Mouse (Mus musculus): Measurements from ENCODE around the gene Myo7a. TPM values are rescaled to one million over a fixed set of nuclear protein-coding genes. Genes with fewer than 3 reads are reported as not detected.

Gene Myo7a
- polyA plus RNA-seq (2015; fragmentation: Nextera tagmentation; extraction: Ambion mirVana), result 5.1 and 7.5 TPM in 2 replicates

DNA sequence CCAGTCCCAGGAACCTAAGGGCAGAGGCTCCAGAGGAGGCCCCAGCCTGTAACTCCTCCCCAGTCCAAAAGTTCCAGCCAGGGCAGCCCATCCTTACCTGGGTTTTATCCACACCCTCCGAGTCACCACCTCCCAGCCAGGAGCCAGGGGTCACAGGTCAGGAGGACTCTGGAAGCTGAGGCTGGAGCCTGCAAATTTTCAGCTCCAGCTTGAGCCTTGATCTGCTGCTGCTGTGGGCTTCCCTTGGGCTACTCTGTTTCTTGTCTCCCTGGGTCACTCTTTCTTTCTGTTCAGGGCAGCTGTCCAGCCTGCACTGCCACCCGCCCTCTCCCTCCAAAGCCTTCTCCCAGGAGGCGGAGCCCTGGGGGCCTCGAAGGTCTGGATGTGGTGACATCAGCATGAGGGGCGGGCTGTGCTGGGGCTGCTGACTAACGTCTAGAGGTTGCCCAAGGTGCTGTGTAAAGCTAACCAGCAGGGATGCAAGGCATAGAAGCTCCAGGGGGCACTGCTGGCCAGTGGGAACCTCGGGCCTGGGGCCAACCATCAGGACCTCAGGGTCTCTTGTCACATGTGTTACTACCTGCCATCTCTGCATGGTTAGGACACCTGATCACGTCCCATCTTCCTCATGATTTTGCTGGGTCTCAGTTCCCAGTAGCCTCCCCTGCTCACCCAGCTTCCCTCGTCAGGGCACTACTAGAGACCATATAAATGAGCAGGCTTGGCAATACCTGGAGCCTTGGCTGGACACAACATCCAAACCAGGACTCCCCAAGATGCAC lies at the start of gene Myo7a:
Gene Myo7a (minus strand): TSS at position 346 of the 782 bp plus-strand sequence.
- Histone ChIP-seq H3K4me1 (replicated peaks) (peaks cover 14% of the 10 kb centered on the region), H3K27me3 (no peaks in the 10 kb centered on the region), H3K4me2 (peak within 1 kb of the TSS; percentile 50), H3K36me3 (no peaks in the 10 kb centered on the region), H3K9me3 (replicated peaks) (no peaks in the 10 kb centered on the region), H3K9ac (no peak within 1 kb of the TSS), H3K27ac (no peak within 1 kb of the TSS), H3K4me3 (0 out of 2 replicates have a peak within 1 kb of the TSS, but pooled peaks have one; percentile 8)
- WGBS, result 39% methylated on average over 9 of the region's 9 CpGs
- ATAC-seq (replicated peaks; ENCODE audit: insufficient number of reproducible peaks, insufficient read depth, low FRiP score, low read depth), result no peak; the same call in 1 of the 2 replicates

DNA sequence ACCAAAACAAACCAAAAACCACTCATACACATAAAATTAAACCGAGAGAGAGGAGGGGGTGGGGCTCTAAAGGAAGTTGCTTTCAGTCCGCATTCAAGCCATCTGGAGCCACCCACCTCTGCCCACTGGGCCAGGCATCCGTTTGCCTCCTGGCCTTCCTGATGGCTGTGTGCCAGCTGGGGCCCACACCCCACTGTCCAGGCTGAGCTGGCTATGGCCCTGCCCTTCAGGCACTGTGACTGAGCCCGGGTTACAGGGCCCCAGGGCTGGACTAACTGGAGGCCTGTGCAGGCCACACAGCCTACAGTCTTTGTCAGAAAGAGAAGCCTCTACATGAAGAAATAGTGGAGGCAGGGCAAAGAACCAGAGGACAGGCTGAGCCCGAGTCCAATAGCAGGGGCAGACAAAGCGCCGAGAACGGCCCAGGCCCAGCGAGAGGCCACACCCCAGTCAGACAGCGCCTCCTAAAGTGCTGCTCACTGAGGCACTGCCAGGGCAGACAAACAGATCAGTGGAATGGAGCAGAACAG lies 45.7 kb upstream of the Myo7a start:
- H3K9ac ChIP-seq, result no peak overlapping the region
- H3K36me3 ChIP-seq, result no peaks in the 10 kb centered on the region
- no peak overlapping the region for H3K4me3 ChIP-seq
- no peak overlapping the region for H3K4me2 ChIP-seq
- no peaks in the 10 kb centered on the region for H3K27me3 ChIP-seq
- ATAC-seq (replicated peaks; ENCODE audit: insufficient number of reproducible peaks, insufficient read depth, low FRiP score, low read depth), result 0 out of 2 replicates have a peak, but pooled peaks have one; percentile 42
- no peaks in the 10 kb centered on the region for H3K9me3 ChIP-seq (replicated peaks)
- peak overlapping the region; percentile 41 for H3K27ac ChIP-seq
- WGBS, result 48% methylated on average over 10 of the region's 10 CpGs
- H3K4me1 ChIP-seq (replicated peaks), result peaks cover 32% of the 10 kb centered on the region

DNA sequence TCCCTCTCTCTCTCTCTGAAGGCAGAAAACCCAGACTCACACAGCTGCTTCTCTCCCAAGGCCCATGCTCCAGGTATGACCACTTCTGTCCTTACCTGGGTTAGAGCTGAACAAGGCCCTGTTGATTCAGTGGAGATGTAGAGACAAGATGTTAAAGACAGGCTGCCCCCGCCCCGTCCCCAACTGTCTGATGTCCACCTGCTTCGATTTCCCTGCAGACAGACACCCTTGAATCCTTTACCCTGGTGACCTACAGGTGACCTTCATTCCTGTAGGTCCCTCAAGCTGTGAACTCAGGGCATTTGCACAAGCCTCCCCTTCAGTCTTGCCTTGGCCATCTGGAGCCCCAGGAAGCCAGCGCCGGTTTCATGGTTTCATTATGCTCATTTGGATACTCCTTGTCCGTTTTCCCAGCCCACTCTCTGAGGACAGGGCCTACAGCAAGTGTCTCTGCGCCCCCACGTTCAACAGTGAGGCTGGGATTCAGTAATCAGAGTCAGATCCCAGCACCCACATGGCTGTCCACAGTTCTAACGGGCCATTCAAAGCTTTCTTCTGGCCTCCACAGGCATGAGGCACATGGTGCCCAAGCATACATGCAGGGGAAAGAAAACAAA lies 45.2 kb upstream of the Myo7a start:
- whole genome bisulfite sequencing, result 80% methylated on average over 9 of the region's 9 CpGs
- no peak for ATAC-seq (replicated peaks; ENCODE audit: insufficient number of reproducible peaks, insufficient read depth, low FRiP score, low read depth)
- H3K4me2 ChIP-seq, result no peak overlapping the region

DNA sequence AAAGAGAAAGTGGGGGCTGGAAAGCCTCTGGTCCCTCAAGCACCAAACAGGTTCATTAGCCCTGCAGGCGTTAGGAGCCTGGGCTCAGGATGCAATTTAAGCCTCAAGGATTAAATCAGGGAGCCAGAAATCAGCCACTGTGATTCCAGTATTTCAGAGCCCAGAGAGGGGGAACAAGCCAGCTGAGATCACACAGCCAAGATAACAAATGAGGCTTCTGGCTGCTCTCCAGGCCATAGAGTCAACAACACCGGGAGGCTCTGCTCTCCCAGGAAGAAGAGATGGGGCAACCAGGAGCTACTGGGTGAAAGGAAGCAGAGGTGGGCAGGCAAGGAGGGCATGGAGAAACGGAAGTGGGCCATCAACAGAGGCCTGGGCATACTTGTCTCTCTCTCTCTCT lies 44.4 kb upstream of the Myo7a start:
- H3K4me1 ChIP-seq (replicated peaks), result peaks cover 43% of the 10 kb centered on the region
- no peak overlapping the region for H3K4me3 ChIP-seq
- H3K9me3 ChIP-seq (replicated peaks), result no peaks in the 10 kb centered on the region
- H3K36me3 ChIP-seq, result no peaks in the 10 kb centered on the region
- no peaks in the 10 kb centered on the region for H3K27me3 ChIP-seq
- no peak overlapping the region for H3K4me2 ChIP-seq
- no peak overlapping the region for H3K27ac ChIP-seq
- no peak for ATAC-seq (replicated peaks; ENCODE audit: insufficient number of reproducible peaks, insufficient read depth, low FRiP score, low read depth)
- no peak overlapping the region for H3K9ac ChIP-seq
- 36% methylated on average over 3 of the region's 3 CpGs for WGBS

More for the DNA sequence above, 45.2 kb upstream of the Myo7a start:
- H3K4me3 ChIP-seq, result no peak overlapping the region
- no peaks in the 10 kb centered on the region for H3K9me3 ChIP-seq (replicated peaks)
- H3K9ac ChIP-seq, result no peak overlapping the region
- peaks cover 38% of the 10 kb centered on the region for H3K4me1 ChIP-seq (replicated peaks)
- H3K27ac ChIP-seq, result peak overlapping the region; percentile 20
- H3K36me3 ChIP-seq, result no peaks in the 10 kb centered on the region
- H3K27me3 ChIP-seq, result no peaks in the 10 kb centered on the region

DNA sequence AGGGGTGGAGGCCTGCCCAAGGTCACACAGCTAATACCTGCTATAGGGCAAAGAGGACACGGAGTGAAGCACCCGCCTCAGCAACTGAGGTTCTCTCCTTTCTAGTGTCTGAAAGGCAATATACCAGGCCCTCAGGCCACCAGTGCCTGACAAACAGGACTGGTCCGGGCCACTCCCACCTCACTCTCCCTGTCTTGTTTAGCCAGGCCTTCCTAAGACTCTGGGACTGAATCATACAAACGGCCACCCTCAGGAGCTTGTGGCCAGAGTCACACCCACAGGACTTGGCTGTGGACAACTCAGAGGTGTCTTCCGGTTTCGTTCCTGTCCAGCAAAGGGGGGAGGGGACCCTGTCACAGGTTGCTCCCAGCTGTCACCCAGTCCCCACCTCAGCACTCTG lies 42.9 kb upstream of the Myo7a start:
- Histone ChIP-seq H3K4me3 (no peak overlapping the region), H3K4me1 (replicated peaks) (peaks cover 43% of the 10 kb centered on the region), H3K27ac (no peak overlapping the region), H3K4me2 (no peak overlapping the region), H3K36me3 (no peaks in the 10 kb centered on the region), H3K27me3 (no peaks in the 10 kb centered on the region), H3K9ac (no peak overlapping the region), H3K9me3 (replicated peaks) (no peaks in the 10 kb centered on the region)
- WGBS, result 70% methylated on average over 6 of the region's 6 CpGs
- no peak for ATAC-seq (replicated peaks; ENCODE audit: insufficient number of reproducible peaks, insufficient read depth, low FRiP score, low read depth)

DNA sequence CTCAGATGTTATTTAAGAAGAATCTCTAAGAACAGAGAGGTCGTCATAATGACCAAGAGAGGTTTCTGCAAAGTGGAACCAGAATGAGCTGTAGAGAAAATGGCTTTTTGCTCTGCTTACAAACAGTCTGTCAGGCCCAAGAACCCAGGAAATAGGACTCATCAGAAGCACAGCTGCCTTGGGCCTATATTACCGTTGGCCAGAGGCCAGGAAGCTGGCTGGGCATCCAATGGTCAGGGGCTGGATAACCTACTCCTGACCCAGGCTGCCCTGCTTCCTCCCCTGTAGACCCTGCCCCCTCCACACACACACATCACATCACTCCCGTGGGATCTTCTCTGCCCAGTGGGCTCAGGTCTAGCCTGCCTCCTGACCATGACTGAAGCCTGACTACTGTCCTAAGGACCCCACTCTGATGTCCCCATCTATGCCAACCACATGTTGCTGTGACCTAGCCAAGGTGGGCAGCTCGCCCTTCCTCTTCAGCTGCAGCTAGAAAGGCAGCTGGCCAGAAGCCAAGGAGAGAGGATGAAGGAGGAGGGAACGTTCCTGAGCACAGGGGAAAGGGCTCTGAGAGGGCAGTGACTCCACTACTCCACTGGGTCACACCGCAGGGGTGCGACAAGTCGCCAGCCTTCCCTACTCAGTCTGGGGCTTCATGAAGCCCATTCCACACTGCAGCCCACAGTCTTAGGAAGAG lies 40.9 kb upstream of the Myo7a start:
- ATAC-seq (replicated peaks; ENCODE audit: insufficient number of reproducible peaks, insufficient read depth, low FRiP score, low read depth), result 0 out of 2 replicates have a peak, but pooled peaks have one; percentile 10
- H3K27ac ChIP-seq, result peak overlapping the region; percentile 30
- no peaks in the 10 kb centered on the region for H3K9me3 ChIP-seq (replicated peaks)
- WGBS, result 30% methylated on average over 8 of the region's 8 CpGs
- H3K27me3 ChIP-seq, result no peaks in the 10 kb centered on the region
- no peak overlapping the region for H3K4me3 ChIP-seq
- H3K4me1 ChIP-seq (replicated peaks), result peaks cover 52% of the 10 kb centered on the region
- H3K4me2 ChIP-seq, result no peak overlapping the region
- H3K9ac ChIP-seq, result no peak overlapping the region
- no peaks in the 10 kb centered on the region for H3K36me3 ChIP-seq

DNA sequence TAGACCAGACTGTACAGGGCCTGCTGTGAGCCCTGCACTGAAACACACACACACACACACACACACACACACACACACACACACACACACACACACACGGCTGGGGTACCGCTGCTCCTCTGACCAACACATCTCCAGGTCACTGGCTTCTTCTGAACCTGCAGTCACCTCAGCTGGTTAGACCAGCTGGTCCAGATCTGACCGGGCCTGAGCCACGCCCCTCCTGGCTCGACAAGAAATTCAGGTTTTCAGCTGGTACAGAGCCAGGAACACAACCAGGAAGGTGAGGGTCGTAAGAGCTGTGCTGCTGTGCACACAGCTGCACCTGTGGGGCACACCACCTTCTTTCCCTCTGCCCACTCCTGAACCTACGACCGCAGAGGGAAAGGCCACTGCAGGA lies 39.2 kb upstream of the Myo7a start:
- Histone ChIP-seq H3K4me1 (replicated peaks) (peaks cover 41% of the 10 kb centered on the region), H3K4me3 (no peak overlapping the region), H3K9ac (no peak overlapping the region), H3K4me2 (no peak overlapping the region), H3K36me3 (no peaks in the 10 kb centered on the region), H3K9me3 (replicated peaks) (no peaks in the 10 kb centered on the region), H3K27ac (no peak overlapping the region), H3K27me3 (no peaks in the 10 kb centered on the region)
- ATAC-seq (replicated peaks; ENCODE audit: insufficient number of reproducible peaks, insufficient read depth, low FRiP score, low read depth), result no peak
- WGBS, result 46% methylated on average over 8 of the region's 8 CpGs

DNA sequence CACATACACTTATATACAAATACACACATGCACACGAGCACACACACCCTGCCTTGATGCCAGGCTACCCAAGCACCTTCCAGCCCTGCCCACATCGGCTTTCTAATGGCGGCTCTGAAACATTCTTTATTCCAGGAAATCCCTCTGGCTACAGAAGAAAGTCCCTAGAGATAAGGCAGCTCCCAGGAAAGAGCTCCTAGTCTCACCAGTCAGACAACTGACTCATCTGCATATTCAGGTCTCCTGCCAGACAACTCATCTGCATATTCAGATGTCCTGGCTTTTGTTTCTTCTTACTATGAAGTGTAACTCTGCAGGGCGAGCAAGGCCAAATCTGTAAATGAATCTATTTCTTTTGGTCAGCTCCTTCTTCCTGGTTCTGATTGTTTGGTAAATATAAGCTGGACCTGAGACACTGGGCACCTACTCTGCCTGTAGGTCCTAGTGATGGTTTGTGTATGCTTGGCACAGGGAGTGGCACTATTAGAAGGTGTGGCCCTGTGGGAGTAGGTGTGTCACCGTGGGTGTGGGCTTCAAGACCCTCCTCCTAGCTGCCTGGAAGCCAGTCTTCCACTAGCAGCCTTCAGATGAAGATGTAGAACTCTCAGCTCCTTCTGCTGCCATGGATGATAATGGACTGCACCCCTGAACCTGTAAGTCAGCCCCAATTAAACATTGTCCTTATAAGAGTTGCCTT lies 38.5 kb upstream of the Myo7a start:
- no peak overlapping the region for H3K4me2 ChIP-seq
- no peaks in the 10 kb centered on the region for H3K27me3 ChIP-seq
- peaks cover 40% of the 10 kb centered on the region for H3K4me1 ChIP-seq (replicated peaks)
- H3K27ac ChIP-seq, result peak overlapping the region; percentile 30; the same call in 1 of the 2 replicates
- no peak for ATAC-seq (replicated peaks; ENCODE audit: insufficient number of reproducible peaks, insufficient read depth, low FRiP score, low read depth)
- H3K36me3 ChIP-seq, result no peaks in the 10 kb centered on the region
- H3K9me3 ChIP-seq (replicated peaks), result no peaks in the 10 kb centered on the region
- H3K4me3 ChIP-seq, result no peak overlapping the region
- H3K9ac ChIP-seq, result no peak overlapping the region
- 45% methylated on average over 5 of the region's 5 CpGs for WGBS

DNA sequence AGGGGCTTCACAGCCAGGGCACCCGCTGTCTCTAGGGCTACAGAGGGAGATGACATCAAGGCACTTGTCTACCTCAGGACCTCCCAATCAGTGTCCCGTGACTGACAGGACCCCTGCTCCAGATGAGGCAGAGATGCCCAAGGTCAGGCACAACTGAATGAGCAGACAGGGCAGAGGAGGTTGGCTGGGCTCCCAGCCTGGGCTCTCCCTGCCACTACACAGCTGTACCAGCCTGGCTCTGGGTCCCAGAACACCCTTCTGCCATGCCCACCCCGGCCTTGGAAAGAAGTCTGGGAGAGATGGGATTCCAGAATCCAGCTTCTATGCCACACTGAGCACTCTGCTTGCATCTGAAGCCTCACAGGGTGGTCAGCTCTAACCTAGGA lies 36.9 kb upstream of the Myo7a start:
- Histone ChIP-seq H3K4me2 (no peak overlapping the region), H3K27ac (peak overlapping the region; percentile 58; the same call in 1 of the 2 replicates), H3K4me1 (replicated peaks) (peaks cover 41% of the 10 kb centered on the region), H3K27me3 (no peaks in the 10 kb centered on the region), H3K4me3 (no peak overlapping the region), H3K9ac (no peak overlapping the region), H3K9me3 (replicated peaks) (no peaks in the 10 kb centered on the region), H3K36me3 (no peaks in the 10 kb centered on the region)
- ATAC-seq (replicated peaks; ENCODE audit: insufficient number of reproducible peaks, insufficient read depth, low FRiP score, low read depth), result 0 out of 2 replicates have a peak, but pooled peaks have one; percentile 4
- WGBS, result 17% methylated on average over 3 of the region's 3 CpGs

DNA sequence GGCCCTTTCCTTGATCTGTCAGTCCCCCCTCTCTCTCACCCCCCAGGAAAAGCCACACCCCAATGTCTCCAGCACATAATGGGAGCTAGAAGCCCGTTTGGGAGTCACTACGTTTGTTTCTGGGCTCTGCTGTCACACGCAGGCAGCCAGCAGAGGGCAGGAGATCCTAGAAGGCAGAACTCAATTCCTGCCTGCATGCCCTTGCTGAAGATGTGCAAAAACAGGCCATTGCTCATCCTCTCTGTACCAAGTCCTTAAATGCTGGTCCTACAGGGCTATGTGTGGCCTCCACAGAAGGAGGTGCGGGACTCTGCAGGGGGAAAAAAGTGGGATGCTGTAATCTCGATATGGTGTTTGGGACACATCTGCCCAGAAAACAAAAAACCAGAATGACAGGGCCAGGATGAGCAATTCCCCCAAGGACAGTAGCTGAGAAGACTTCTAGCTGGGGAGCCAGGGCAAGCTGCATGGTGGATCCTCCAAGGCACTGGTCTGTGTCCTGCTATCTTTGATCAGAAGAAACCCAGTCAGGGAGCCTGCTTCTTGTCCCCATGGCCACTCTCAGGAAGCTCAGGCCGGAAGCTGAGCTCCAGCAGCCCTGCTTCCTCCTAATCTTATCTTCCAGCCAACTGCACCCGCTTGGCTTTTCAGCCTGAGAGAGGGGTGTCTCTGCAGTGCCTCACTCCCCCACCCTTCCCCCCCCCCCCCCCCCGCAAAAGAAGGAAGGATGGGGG lies 36.4 kb upstream of the Myo7a start:
- no peaks in the 10 kb centered on the region for H3K9me3 ChIP-seq (replicated peaks)
- peak; percentile 45; the same call in 1 of the 2 replicates for ATAC-seq (replicated peaks; ENCODE audit: insufficient number of reproducible peaks, insufficient read depth, low FRiP score, low read depth)
- peaks cover 36% of the 10 kb centered on the region for H3K4me1 ChIP-seq (replicated peaks)
- H3K4me2 ChIP-seq, result no peak overlapping the region
- H3K9ac ChIP-seq, result no peak overlapping the region
- WGBS, result 13% methylated on average over 8 of the region's 8 CpGs
- H3K27ac ChIP-seq, result peak overlapping the region; percentile 68
- H3K36me3 ChIP-seq, result no peaks in the 10 kb centered on the region
- no peak overlapping the region for H3K4me3 ChIP-seq
- H3K27me3 ChIP-seq, result no peaks in the 10 kb centered on the region
